Mouse (Mus musculus): ENCODE results near the gene Tap1.

The Tap1 gene

GRCm38 (mm10) chr17:34179913-34180859 is 7.2 kb upstream of the Tap1 start:
- no peak for DNase-seq

- no peak for DNase-seq
Measured at GRCm38 (mm10) chr17:34183564-34184219, 3.7 kb upstream of the Tap1 start.

- no peak for DNase-seq
Measured at GRCm38 (mm10) chr17:34185526-34185925, 1.8 kb upstream of the Tap1 start.

- DNase-seq, result no peak
Measured at GRCm38 (mm10) chr17:34186885-34187260, 480 bp upstream of the Tap1 start.

GRCm38 (mm10) chr17:34188010-34188409 is 657 bp downstream of the Tap1 start:
- no peak for DNase-seq

GRCm38 (mm10) chr17:34188986-34189385 is 1.6 kb downstream of the Tap1 start:
- no peak for DNase-seq

- peak; percentile 27 to 39 for DNase-seq
Measured at GRCm38 (mm10) chr17:34192852-34193251, 5.5 kb downstream of the Tap1 start.

GRCm38 (mm10) chr17:34193468-34193867 is 6.1 kb downstream of the Tap1 start:
- DNase-seq, result no peak

- DNase-seq, result no peak
Measured at GRCm38 (mm10) chr17:34194723-34195122, 7.4 kb downstream of the Tap1 start.

GRCm38 (mm10) chr17:34196491-34196890 is 9.1 kb downstream of the Tap1 start:
- no peak for DNase-seq

- peak; percentile 94 to 95 for DNase-seq
Measured at GRCm38 (mm10) chr17:34196941-34197894, 9.9 kb downstream of the Tap1 start, which contains the start of gene Psmb8. TSS of gene Psmb8 (plus strand) at chr17:34197721.

GRCm38 (mm10) chr17:34197904-34198520 is 10.7 kb downstream of the Tap1 start:
- DNase-seq, result peak; percentile 65 to 74

GRCm38 (mm10) chr17:34198521-34198912 is 11.2 kb downstream of the Tap1 start:
- DNase-seq, result no peak

- no peak for DNase-seq
Measured at GRCm38 (mm10) chr17:34199050-34199619, 11.8 kb downstream of the Tap1 start.

- no peak for DNase-seq
Measured at GRCm38 (mm10) chr17:34200047-34200446, 12.7 kb downstream of the Tap1 start.

GRCm38 (mm10) chr17:34200772-34201505 is 13.6 kb downstream of the Tap1 start:
- no peak for DNase-seq

GRCm38 (mm10) chr17:34201506-34202055 is 14.2 kb downstream of the Tap1 start:
- no peak for DNase-seq

- no peak for DNase-seq
Measured at GRCm38 (mm10) chr17:34202760-34203442, 15.5 kb downstream of the Tap1 start.

- DNase-seq, result no peak
Measured at GRCm38 (mm10) chr17:34203444-34203843, 16.1 kb downstream of the Tap1 start, which contains the start of gene Tap2. TSS of gene Tap2 (plus strand) at chr17:34203527.
